Mouse (Mus musculus) monocyte, adult 5-6 weeks (primary cell): Measurements from ENCODE around the gene Olfr853. TPM values are rescaled to one million over a fixed set of nuclear protein-coding genes. Genes with fewer than 3 reads are reported as not detected.

ENCODE experiments used
- ATAC-seq: fragments of 153-309, 156-312 bp; replicated peaks from 2 replicates; pipeline ENCODE4 v1.8.0; 2017; ENCODE audit warnings: mild to moderate bottlenecking; ENCODE audit not compliant: low TSS enrichment, insufficient number of reproducible peaks, severe bottlenecking, poor library complexity, low FRiP score
- total RNA-seq: library from RNA; stranded (forward); fragments of 200-1000, 200-491, 200-594 nt; gene quantifications from 3 replicates; pipeline ENCODE4 v1.2.3, GENCODE M21; 2017

Gene Olfr853
- not detected in 3 replicates for total RNA-seq

GRCm38 (mm10) chr9:19540976-19541375 is at the start of gene Olfr853:
Gene Olfr853, minus strand, starts transcription at chr9:19541076.
- ATAC-seq = no peak

GRCm38 (mm10) chr9:19582317-19582716 is 41.4 kb upstream of the Olfr853 start, which contains the start of gene Olfr855:
Gene Olfr855, plus strand, starts transcription at chr9:19582617.
- no peak for ATAC-seq

GRCm38 (mm10) chr9:19567282-19567681 is 26.4 kb upstream of the Olfr853 start, which contains the start of gene Olfr854:
Gene Olfr854, minus strand, starts transcription at chr9:19567382.
- no peak for ATAC-seq

- no peak for ATAC-seq
Measured at GRCm38 (mm10) chr9:19492995-19493394, 47.9 kb downstream of the Olfr853 start, which contains the start of gene Olfr851. Gene Olfr851, plus strand, starts transcription at chr9:19493295.

Other genes with a start within 250 kb of the Olfr853 start
- gene Olfr844, start 224.7 kb downstream of the Olfr853 start, total RNA-seq = not detected in 3 replicates
- gene Olfr845, start 204.6 kb downstream of the Olfr853 start, total RNA-seq = not detected in 3 replicates
- gene Olfr846, start 177.1 kb downstream of the Olfr853 start, total RNA-seq = not detected in 3 replicates
- not detected in 3 replicates for gene Olfr847, start 162.4 kb downstream of the Olfr853 start, total RNA-seq
- gene Olfr849, start 100.8 kb downstream of the Olfr853 start, total RNA-seq = not detected in 3 replicates
- gene Olfr850, start 62.8 kb downstream of the Olfr853 start, total RNA-seq = not detected in 3 replicates
- gene Olfr851, start 47.8 kb downstream of the Olfr853 start, total RNA-seq = not detected in 3 replicates
- gene Olfr854, start 26.3 kb upstream of the Olfr853 start, total RNA-seq = not detected in 3 replicates
- not detected in 3 replicates for gene Olfr855, start 41.5 kb upstream of the Olfr853 start, total RNA-seq
- 29.2 to 32.8 TPM (median 31.3 TPM) in 3 replicates for gene Zfp317, start 81.0 kb upstream of the Olfr853 start, total RNA-seq
- not detected in 3 replicates for gene Olfr857, start 168.4 kb upstream of the Olfr853 start, total RNA-seq
- not detected in 3 replicates for gene Olfr58, start 239.2 kb upstream of the Olfr853 start, total RNA-seq